Mouse (Mus musculus): ENCODE results near the gene Ccdc88a. TPM values are rescaled to one million over a fixed set of nuclear protein-coding genes. Genes with fewer than 3 reads are reported as not detected.
A peak's percentile ranks its signal among the peaks of the same experiment; 100 is the strongest.

The Ccdc88a gene
- polyA plus RNA-seq, 1 experiment from 2014 or later = 58.1 TPM

DNA sequence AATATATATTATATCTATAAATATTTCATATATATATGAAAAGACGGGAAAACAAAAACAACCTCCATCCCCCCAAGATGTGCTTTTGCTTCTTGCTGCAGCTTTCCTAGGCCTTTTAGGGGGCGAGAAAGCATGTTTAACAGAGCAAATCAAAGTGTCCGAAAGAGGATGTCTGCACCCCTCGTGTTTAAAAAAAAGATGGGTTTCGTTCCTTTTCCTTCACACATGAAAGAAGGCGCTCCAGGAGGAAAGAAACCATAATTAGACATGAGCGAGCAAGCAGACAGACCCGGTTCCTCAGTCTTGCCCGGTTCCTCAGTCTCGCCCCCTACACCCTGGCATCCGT lies 435 bp upstream of the Ccdc88a start:
- ATAC-seq (ENCODE audit: low FRiP score) = no peak
- Histone ChIP-seq H3K27me3 (ENCODE audit: control insufficient read depth, insufficient read depth, low read length) (no peaks in the 10 kb centered on the region), H3K4me1 (replicated peaks; ENCODE audit: control insufficient read depth, insufficient read depth, low read length) (no peaks in the 10 kb centered on the region), H3K9me3 (ENCODE audit: control insufficient read depth, low read length) (no peaks in the 10 kb centered on the region), H3K9ac (ENCODE audit: low read depth, low read length) (peak overlapping the region; percentile 50), H3K27ac (ENCODE audit: low read depth, low read length) (0 out of 2 replicates have a peak overlapping the region, but pooled peaks have one; percentile 30), H3K4me2 (replicated peaks; ENCODE audit: low read depth, low read length) (peak overlapping the region; percentile 46), H3K4me3 (ENCODE audit: low read depth, low read length) (peak overlapping the region; percentile 93), H3K36me3 (ENCODE audit: control insufficient read depth, insufficient read depth, low read length) (no peaks in the 10 kb centered on the region)
- DNase-seq (ENCODE audit: low spot score) = no peak
- WGBS = 4% methylated on average over 9 of the region's 11 CpGs

- Histone ChIP-seq H3K9me3 (ENCODE audit: control insufficient read depth, low read length) (no peaks in the 10 kb centered on the region), H3K9ac (ENCODE audit: low read depth, low read length) (peak overlapping the region; percentile 96), H3K4me2 (replicated peaks; ENCODE audit: low read depth, low read length) (peak overlapping the region; percentile 46), H3K4me1 (replicated peaks; ENCODE audit: control insufficient read depth, insufficient read depth, low read length) (no peaks in the 10 kb centered on the region), H3K27me3 (ENCODE audit: control insufficient read depth, insufficient read depth, low read length) (no peaks in the 10 kb centered on the region), H3K36me3 (ENCODE audit: control insufficient read depth, insufficient read depth, low read length) (no peaks in the 10 kb centered on the region), H3K4me3 (ENCODE audit: low read depth, low read length) (peak overlapping the region; percentile 93), H3K27ac (ENCODE audit: low read depth, low read length) (peak overlapping the region; percentile 99)
- DNase-seq (ENCODE audit: low spot score) (no peak), ATAC-seq (ENCODE audit: low FRiP score) (peak; percentile 45)
- 0% methylated on average over 8 of the region's 8 CpGs for WGBS
Observed at GRCm38 (mm10) chr11:29374274-29374656, 807 bp downstream of the Ccdc88a start.

DNA sequence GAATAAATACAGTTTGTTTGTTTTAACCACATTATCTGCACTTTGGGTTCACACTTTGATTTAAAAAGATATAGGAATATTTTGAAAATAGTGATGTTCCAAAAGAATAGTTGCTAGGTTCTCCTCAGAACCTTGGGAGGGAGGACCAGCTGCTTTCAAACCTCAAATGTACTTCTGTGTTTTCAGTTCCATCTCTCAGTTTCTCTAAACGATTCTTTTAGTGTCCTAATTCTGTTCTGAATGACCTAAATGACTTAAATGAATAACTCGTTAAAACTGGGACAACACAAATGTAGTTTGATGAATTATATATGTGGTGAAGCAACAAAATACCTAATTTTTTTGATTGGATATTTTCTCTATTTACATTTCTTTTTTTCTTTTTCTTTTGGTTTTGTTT lies 3.2 kb downstream of the Ccdc88a start:
- H3K4me2 ChIP-seq (replicated peaks; ENCODE audit: low read depth, low read length) = no peak overlapping the region
- no peaks in the 10 kb centered on the region for H3K9me3 ChIP-seq (ENCODE audit: control insufficient read depth, low read length)
- no peak overlapping the region for H3K27ac ChIP-seq (ENCODE audit: low read depth, low read length)
- no peaks in the 10 kb centered on the region for H3K27me3 ChIP-seq (ENCODE audit: control insufficient read depth, insufficient read depth, low read length)
- ATAC-seq (ENCODE audit: low FRiP score) = no peak
- no peak for DNase-seq (ENCODE audit: low spot score)
- H3K4me3 ChIP-seq (ENCODE audit: low read depth, low read length) = no peak overlapping the region
- no peak overlapping the region for H3K9ac ChIP-seq (ENCODE audit: low read depth, low read length)
- no peaks in the 10 kb centered on the region for H3K36me3 ChIP-seq (ENCODE audit: control insufficient read depth, insufficient read depth, low read length)
- WGBS = 91% methylated on average over 2 of the region's 2 CpGs
- no peaks in the 10 kb centered on the region for H3K4me1 ChIP-seq (replicated peaks; ENCODE audit: control insufficient read depth, insufficient read depth, low read length)

DNA sequence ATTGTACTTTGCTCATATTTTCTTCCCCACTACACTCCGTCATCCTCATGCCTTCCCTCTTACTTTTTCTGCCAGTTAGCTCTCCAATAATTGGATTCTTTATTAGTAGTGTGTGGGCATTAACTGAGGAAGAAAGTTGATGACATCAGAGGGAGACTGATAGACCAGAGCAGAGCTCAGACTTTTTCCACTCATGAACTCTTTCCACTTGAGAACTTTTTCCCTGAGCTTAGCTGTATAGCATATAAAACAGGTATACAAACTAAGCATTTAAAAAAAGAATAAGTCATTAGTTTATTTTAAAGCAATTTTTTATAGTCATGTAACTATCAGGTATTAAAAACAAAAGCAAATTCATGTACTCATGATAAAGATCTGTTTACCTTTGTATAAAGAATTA lies 5.3 kb downstream of the Ccdc88a start:
- H3K4me2 ChIP-seq (replicated peaks; ENCODE audit: low read depth, low read length) = no peak overlapping the region
- DNase-seq (ENCODE audit: low spot score) (no peak), ATAC-seq (ENCODE audit: low FRiP score) (no peak)
- no peaks in the 10 kb centered on the region for H3K27me3 ChIP-seq (ENCODE audit: control insufficient read depth, insufficient read depth, low read length)
- H3K4me1 ChIP-seq (replicated peaks; ENCODE audit: control insufficient read depth, insufficient read depth, low read length) = no peaks in the 10 kb centered on the region
- no peaks in the 10 kb centered on the region for H3K36me3 ChIP-seq (ENCODE audit: control insufficient read depth, insufficient read depth, low read length)
- H3K9me3 ChIP-seq (ENCODE audit: control insufficient read depth, low read length) = no peaks in the 10 kb centered on the region
- H3K4me3 ChIP-seq (ENCODE audit: low read depth, low read length) = no peak overlapping the region
- H3K9ac ChIP-seq (ENCODE audit: low read depth, low read length) = no peak overlapping the region
- no peak overlapping the region for H3K27ac ChIP-seq (ENCODE audit: low read depth, low read length)
- WGBS = 100% methylated on average over 1 of the region's 1 CpGs

- Histone ChIP-seq H3K9me3 (ENCODE audit: control insufficient read depth, low read length) (no peaks in the 10 kb centered on the region), H3K27ac (ENCODE audit: low read depth, low read length) (no peak overlapping the region), H3K4me3 (ENCODE audit: low read depth, low read length) (no peak overlapping the region), H3K36me3 (ENCODE audit: control insufficient read depth, insufficient read depth, low read length) (no peaks in the 10 kb centered on the region), H3K4me1 (replicated peaks; ENCODE audit: control insufficient read depth, insufficient read depth, low read length) (no peaks in the 10 kb centered on the region), H3K27me3 (ENCODE audit: control insufficient read depth, insufficient read depth, low read length) (no peaks in the 10 kb centered on the region), H3K4me2 (replicated peaks; ENCODE audit: low read depth, low read length) (no peak overlapping the region), H3K9ac (ENCODE audit: low read depth, low read length) (no peak overlapping the region)
- WGBS = 81% methylated on average over 2 of the region's 2 CpGs
- ATAC-seq (ENCODE audit: low FRiP score) (no peak), DNase-seq (ENCODE audit: low spot score) (no peak)
Observed at GRCm38 (mm10) chr11:29383493-29383892, 10.0 kb downstream of the Ccdc88a start.

DNA sequence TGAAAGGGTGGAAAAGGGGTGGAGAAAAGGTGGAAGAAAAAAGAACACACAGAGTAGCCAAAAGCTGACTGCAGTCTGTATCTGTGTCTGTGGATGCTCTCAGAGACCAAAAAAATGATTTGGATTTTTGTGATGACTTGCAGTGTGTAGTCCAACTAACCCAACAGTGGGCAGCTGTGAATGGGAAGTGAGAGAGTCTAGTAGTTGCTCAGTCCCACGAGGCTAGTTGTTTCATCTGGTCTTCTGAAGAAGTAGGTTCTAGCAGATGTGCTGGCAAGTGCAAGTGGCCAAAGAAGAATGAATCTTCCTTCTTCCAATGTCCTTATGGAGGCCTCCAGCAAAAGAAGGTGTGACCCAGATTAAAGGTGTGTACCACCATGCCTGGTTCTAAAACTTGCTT lies 10.5 kb downstream of the Ccdc88a start:
- no peak for ATAC-seq (ENCODE audit: low FRiP score)
- Histone ChIP-seq H3K4me1 (replicated peaks; ENCODE audit: control insufficient read depth, insufficient read depth, low read length) (no peaks in the 10 kb centered on the region), H3K27ac (ENCODE audit: low read depth, low read length) (no peak overlapping the region), H3K9me3 (ENCODE audit: control insufficient read depth, low read length) (no peaks in the 10 kb centered on the region), H3K4me3 (ENCODE audit: low read depth, low read length) (no peak overlapping the region), H3K9ac (ENCODE audit: low read depth, low read length) (no peak overlapping the region), H3K27me3 (ENCODE audit: control insufficient read depth, insufficient read depth, low read length) (no peaks in the 10 kb centered on the region), H3K36me3 (ENCODE audit: control insufficient read depth, insufficient read depth, low read length) (no peaks in the 10 kb centered on the region), H3K4me2 (replicated peaks; ENCODE audit: low read depth, low read length) (no peak overlapping the region)
- no peak for DNase-seq (ENCODE audit: low spot score)
- WGBS = 90% methylated on average over 1 of the region's 1 CpGs

- ATAC-seq (ENCODE audit: low FRiP score) (no peak), DNase-seq (ENCODE audit: low spot score) (no peak)
- 87% methylated on average over 3 of the region's 3 CpGs for WGBS
- Histone ChIP-seq H3K9ac (ENCODE audit: low read depth, low read length) (no peak overlapping the region), H3K4me2 (replicated peaks; ENCODE audit: low read depth, low read length) (no peak overlapping the region), H3K36me3 (ENCODE audit: control insufficient read depth, insufficient read depth, low read length) (no peaks in the 10 kb centered on the region), H3K27ac (ENCODE audit: low read depth, low read length) (no peak overlapping the region), H3K9me3 (ENCODE audit: control insufficient read depth, low read length) (no peaks in the 10 kb centered on the region), H3K4me1 (replicated peaks; ENCODE audit: control insufficient read depth, insufficient read depth, low read length) (no peaks in the 10 kb centered on the region), H3K27me3 (ENCODE audit: control insufficient read depth, insufficient read depth, low read length) (no peaks in the 10 kb centered on the region), H3K4me3 (ENCODE audit: low read depth, low read length) (no peak overlapping the region)
Observed at GRCm38 (mm10) chr11:29384617-29385016, 11.2 kb downstream of the Ccdc88a start.

GRCm38 (mm10) chr11:29389913-29390312 lies 16.5 kb downstream of the Ccdc88a start:
- ATAC-seq (ENCODE audit: low FRiP score) (no peak), DNase-seq (ENCODE audit: low spot score) (no peak)
- H3K27me3 ChIP-seq (ENCODE audit: control insufficient read depth, insufficient read depth, low read length) = no peaks in the 10 kb centered on the region
- no peaks in the 10 kb centered on the region for H3K9me3 ChIP-seq (ENCODE audit: control insufficient read depth, low read length)
- H3K36me3 ChIP-seq (ENCODE audit: control insufficient read depth, insufficient read depth, low read length) = no peaks in the 10 kb centered on the region
- no peak overlapping the region for H3K4me2 ChIP-seq (replicated peaks; ENCODE audit: low read depth, low read length)
- no peaks in the 10 kb centered on the region for H3K4me1 ChIP-seq (replicated peaks; ENCODE audit: control insufficient read depth, insufficient read depth, low read length)
- WGBS = 66% methylated on average over 4 of the region's 4 CpGs
- no peak overlapping the region for H3K27ac ChIP-seq (ENCODE audit: low read depth, low read length)
- no peak overlapping the region for H3K4me3 ChIP-seq (ENCODE audit: low read depth, low read length)
- no peak overlapping the region for H3K9ac ChIP-seq (ENCODE audit: low read depth, low read length)

DNA sequence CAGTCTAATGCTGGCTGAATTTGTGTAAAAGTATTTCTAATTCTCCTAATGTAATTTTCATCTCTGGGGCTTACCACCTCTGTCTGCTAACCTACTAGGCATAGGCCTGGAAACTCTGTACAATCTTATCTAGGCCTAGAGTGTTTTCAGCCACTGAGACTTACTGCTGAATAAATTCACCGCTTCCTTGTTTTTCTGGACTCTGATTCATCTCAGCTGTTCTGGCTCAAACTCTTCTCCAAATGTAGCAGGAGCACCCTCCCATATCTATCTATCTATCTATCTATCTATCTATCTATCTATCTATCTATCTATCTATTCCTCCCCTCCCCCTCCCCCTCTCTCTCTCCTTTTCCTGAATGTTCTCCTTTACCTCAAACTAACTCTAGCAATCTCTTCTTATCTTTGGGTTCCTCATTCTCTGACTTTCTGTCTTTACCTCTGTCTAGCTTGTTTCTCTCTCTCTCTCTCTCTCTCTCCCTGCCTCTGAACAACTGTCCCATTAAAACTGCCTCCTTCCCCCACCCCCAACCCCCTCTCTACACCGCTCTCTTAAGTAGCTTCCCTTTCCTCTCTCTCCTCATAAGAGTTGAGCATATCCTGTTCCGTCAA lies 21.8 kb downstream of the Ccdc88a start:
- H3K27ac ChIP-seq (ENCODE audit: low read depth, low read length) = no peak overlapping the region
- H3K27me3 ChIP-seq (ENCODE audit: control insufficient read depth, insufficient read depth, low read length) = no peaks in the 10 kb centered on the region
- no peak overlapping the region for H3K4me2 ChIP-seq (replicated peaks; ENCODE audit: low read depth, low read length)
- H3K4me3 ChIP-seq (ENCODE audit: low read depth, low read length) = no peak overlapping the region
- 98% methylated on average over 3 of the region's 3 CpGs for WGBS
- H3K9ac ChIP-seq (ENCODE audit: low read depth, low read length) = no peak overlapping the region
- DNase-seq (ENCODE audit: low spot score) (no peak), ATAC-seq (ENCODE audit: low FRiP score) (no peak)
- H3K9me3 ChIP-seq (ENCODE audit: control insufficient read depth, low read length) = no peaks in the 10 kb centered on the region
- H3K4me1 ChIP-seq (replicated peaks; ENCODE audit: control insufficient read depth, insufficient read depth, low read length) = no peaks in the 10 kb centered on the region
- no peaks in the 10 kb centered on the region for H3K36me3 ChIP-seq (ENCODE audit: control insufficient read depth, insufficient read depth, low read length)

Measured in hindbrain, embryonic 11.5 days (tissue).